Mouse (Mus musculus): ENCODE measurements around the gene Zfp771. TPM values are rescaled to one million over a fixed set of nuclear protein-coding genes. Genes with fewer than 3 reads are reported as not detected.
"Not testable (repeated sequence)": the region's sequence is repeated elsewhere in the genome, so short reads cannot be mapped to it uniquely, and the experiment has no call there.

Zfp771 gene
- polyA plus RNA-seq, 1 experiment from 2014 or later: 83.5 TPM

GRCm38 (mm10) chr7:127234777-127235176, 9.3 kb upstream of the Zfp771 start:
- Histone ChIP-seq H3K4me3 (replicated peaks) (no peak overlapping the region), H3K36me3 (peaks cover 39% of the 10 kb centered on the region), H3K27ac (replicated peaks) (no peak overlapping the region), H3K4me1 (peaks cover 43% of the 10 kb centered on the region), H3K27me3 (replicated peaks) (no peaks in the 10 kb centered on the region), H3K9me3 (replicated peaks) (no peaks in the 10 kb centered on the region), H3K9ac (replicated peaks) (no peak overlapping the region), H3K4me2 (peak overlapping the region; percentile 71; the same call in 1 of the 2 replicates)
- ATAC-seq (ENCODE audit: low FRiP score): no peak
- WGBS: 84% methylated on average over 2 of the region's 2 CpGs

GRCm38 (mm10) chr7:127243361-127243867, 660 bp upstream of the Zfp771 start:
- peaks cover 34% of the 10 kb centered on the region for H3K4me1 ChIP-seq
- no peak for ATAC-seq (ENCODE audit: low FRiP score)
- peak overlapping the region; percentile 89 for H3K4me3 ChIP-seq (replicated peaks)
- peak overlapping the region; percentile 85 for H3K4me2 ChIP-seq
- peaks cover 13% of the 10 kb centered on the region for H3K36me3 ChIP-seq
- H3K9me3 ChIP-seq (replicated peaks): no peaks in the 10 kb centered on the region
- H3K27me3 ChIP-seq (replicated peaks): no peaks in the 10 kb centered on the region
- 43% methylated on average over 2 of the region's 2 CpGs for WGBS
- peak overlapping the region; percentile 91 for H3K27ac ChIP-seq (replicated peaks)
- peak overlapping the region; percentile 98; the same call in 1 of the 2 replicates for H3K9ac ChIP-seq (replicated peaks)

GRCm38 (mm10) chr7:127244658-127245510, 810 bp downstream of the Zfp771 start:
- Histone ChIP-seq H3K9ac (replicated peaks) (peak overlapping the region; percentile 98), H3K9me3 (replicated peaks) (no peaks in the 10 kb centered on the region), H3K27ac (replicated peaks) (peak overlapping the region; percentile 91), H3K4me2 (peak overlapping the region; percentile 85), H3K27me3 (replicated peaks) (no peaks in the 10 kb centered on the region), H3K4me1 (peaks cover 34% of the 10 kb centered on the region), H3K4me3 (replicated peaks) (peak overlapping the region; percentile 89), H3K36me3 (peaks cover 17% of the 10 kb centered on the region)
- peak; percentile 57 for ATAC-seq (ENCODE audit: low FRiP score)
- WGBS: 10% methylated on average over 32 of the region's 33 CpGs

GRCm38 (mm10) chr7:127250511-127250910, 6.4 kb downstream of the Zfp771 start:
- H3K9me3 ChIP-seq (replicated peaks); H3K4me3 ChIP-seq (replicated peaks); ATAC-seq (ENCODE audit: low FRiP score); H3K9ac ChIP-seq (replicated peaks); H3K27me3 ChIP-seq (replicated peaks); H3K27ac ChIP-seq (replicated peaks); H3K4me2 ChIP-seq: not testable (repeated sequence)
- H3K4me1 ChIP-seq: peaks cover 39% of the 10 kb centered on the region
- peaks cover 18% of the 10 kb centered on the region for H3K36me3 ChIP-seq
- 93% methylated on average over 8 of the region's 8 CpGs for WGBS

- peaks cover 13% of the 10 kb centered on the region for H3K36me3 ChIP-seq
- no peak for ATAC-seq (ENCODE audit: low FRiP score)
- WGBS: 92% methylated on average over 2 of the region's 2 CpGs
- H3K27me3 ChIP-seq (replicated peaks): no peaks in the 10 kb centered on the region
- peaks cover 22% of the 10 kb centered on the region for H3K4me1 ChIP-seq
- no peaks in the 10 kb centered on the region for H3K9me3 ChIP-seq (replicated peaks)
- no peak overlapping the region for H3K27ac ChIP-seq (replicated peaks)
- no peak overlapping the region for H3K9ac ChIP-seq (replicated peaks)
- no peak overlapping the region for H3K4me3 ChIP-seq (replicated peaks)
- no peak overlapping the region for H3K4me2 ChIP-seq
Measured at GRCm38 (mm10) chr7:127252414-127252813, 8.3 kb downstream of the Zfp771 start.

GRCm38 (mm10) chr7:127253341-127253740, 9.3 kb downstream of the Zfp771 start:
- Histone ChIP-seq H3K27me3 (replicated peaks) (no peaks in the 10 kb centered on the region), H3K36me3 (peaks cover 10% of the 10 kb centered on the region), H3K4me3 (replicated peaks) (peak overlapping the region; percentile 63), H3K4me2 (peak overlapping the region; percentile 97), H3K4me1 (peaks cover 20% of the 10 kb centered on the region), H3K9me3 (replicated peaks) (no peaks in the 10 kb centered on the region), H3K27ac (replicated peaks) (peak overlapping the region; percentile 96), H3K9ac (replicated peaks) (peak overlapping the region; percentile 65)
- 79% methylated on average over 6 of the region's 6 CpGs for WGBS
- ATAC-seq (ENCODE audit: low FRiP score): no peak

- Histone ChIP-seq H3K27me3 (replicated peaks) (no peaks in the 10 kb centered on the region), H3K9me3 (replicated peaks) (no peaks in the 10 kb centered on the region), H3K4me2 (peak overlapping the region; percentile 97), H3K4me1 (peaks cover 21% of the 10 kb centered on the region), H3K27ac (replicated peaks) (peak overlapping the region; percentile 96), H3K9ac (replicated peaks) (peak overlapping the region; percentile 89), H3K36me3 (peaks cover 9% of the 10 kb centered on the region), H3K4me3 (replicated peaks) (peak overlapping the region; percentile 63)
- peak; percentile 94 for ATAC-seq (ENCODE audit: low FRiP score)
- under 1% methylated on average over 134 of the region's 136 CpGs for WGBS
Measured at GRCm38 (mm10) chr7:127253821-127254769, 10.0 kb downstream of the Zfp771 start.

- no peaks in the 10 kb centered on the region for H3K27me3 ChIP-seq (replicated peaks)
- peak overlapping the region; percentile 96 for H3K27ac ChIP-seq (replicated peaks)
- H3K36me3 ChIP-seq: peaks cover under 1% of the 10 kb centered on the region
- H3K4me1 ChIP-seq: peaks cover 30% of the 10 kb centered on the region
- H3K9ac ChIP-seq (replicated peaks): peak overlapping the region; percentile 89
- H3K9me3 ChIP-seq (replicated peaks): no peaks in the 10 kb centered on the region
- peak overlapping the region; percentile 63 for H3K4me3 ChIP-seq (replicated peaks)
- WGBS: 21% methylated on average over 4 of the region's 4 CpGs
- ATAC-seq (ENCODE audit: low FRiP score): no peak
- peak overlapping the region; percentile 97 for H3K4me2 ChIP-seq
Measured at GRCm38 (mm10) chr7:127255008-127255407, 10.9 kb downstream of the Zfp771 start.

GRCm38 (mm10) chr7:127255965-127256364, 11.9 kb downstream of the Zfp771 start:
- WGBS: 93% methylated on average over 2 of the region's 2 CpGs
- H3K4me2 ChIP-seq: no peak overlapping the region
- H3K27ac ChIP-seq (replicated peaks): no peak overlapping the region
- H3K4me1 ChIP-seq: peaks cover 33% of the 10 kb centered on the region
- no peak for ATAC-seq (ENCODE audit: low FRiP score)
- no peaks in the 10 kb centered on the region for H3K36me3 ChIP-seq
- no peak overlapping the region for H3K9ac ChIP-seq (replicated peaks)
- no peaks in the 10 kb centered on the region for H3K27me3 ChIP-seq (replicated peaks)
- no peaks in the 10 kb centered on the region for H3K9me3 ChIP-seq (replicated peaks)
- H3K4me3 ChIP-seq (replicated peaks): no peak overlapping the region

- ATAC-seq (ENCODE audit: low FRiP score): no peak
- Histone ChIP-seq H3K4me3 (replicated peaks) (no peak overlapping the region), H3K4me1 (peaks cover 37% of the 10 kb centered on the region), H3K27me3 (replicated peaks) (no peaks in the 10 kb centered on the region), H3K9me3 (replicated peaks) (no peaks in the 10 kb centered on the region), H3K9ac (replicated peaks) (no peak overlapping the region), H3K4me2 (no peak overlapping the region), H3K36me3 (no peaks in the 10 kb centered on the region), H3K27ac (replicated peaks) (no peak overlapping the region)
- WGBS: 87% methylated on average over 5 of the region's 5 CpGs
Measured at GRCm38 (mm10) chr7:127256518-127256917, 12.4 kb downstream of the Zfp771 start.

GRCm38 (mm10) chr7:127259186-127259905, 15.3 kb downstream of the Zfp771 start:
- H3K9ac ChIP-seq (replicated peaks): no peak overlapping the region
- no peak overlapping the region for H3K27ac ChIP-seq (replicated peaks)
- H3K27me3 ChIP-seq (replicated peaks): no peaks in the 10 kb centered on the region
- no peak for ATAC-seq (ENCODE audit: low FRiP score)
- no peaks in the 10 kb centered on the region for H3K9me3 ChIP-seq (replicated peaks)
- peaks cover 28% of the 10 kb centered on the region for H3K4me1 ChIP-seq
- no peaks in the 10 kb centered on the region for H3K36me3 ChIP-seq
- WGBS: 79% methylated on average over 8 of the region's 8 CpGs
- H3K4me2 ChIP-seq: peak overlapping the region; percentile 78
- peak overlapping the region; percentile 57 for H3K4me3 ChIP-seq (replicated peaks)
